Mouse (Mus musculus) bone marrow macrophage, adult 2 months (primary cell): ENCODE measurements at regions not wholly inside any gene's neighbourhood (a gene's known extent, or its start where the extent isn't known, plus 50 kb on each side); places are given as distances from the start of the nearest gene placed in this dataset.

ENCODE experiments used
- CTCF ChIP-seq: IDR thresholded peaks from 2 replicates; pipeline ENCODE4 v1.5.1; 2012; ENCODE audit warnings: low read depth, mild to moderate bottlenecking, low read length, moderate library complexity
- POLR2A ChIP-seq: IDR thresholded peaks from 2 replicates; pipeline ENCODE4 v1.6.1; 2012; ENCODE audit warnings: mild to moderate bottlenecking, low read depth, low read length, borderline replicate concordance

GRCm38 (mm10) chr15:36682159-36682558 lies 325.4 kb downstream of the Zfp706 start:
- TF ChIP-seq CTCF = no peak
- no peak for TF ChIP-seq POLR2A
